Mouse (Mus musculus) midbrain, postnatal 0 days (tissue): ENCODE measurements around the gene Ptgis. TPM values are rescaled to one million over a fixed set of nuclear protein-coding genes. Genes with fewer than 3 reads are reported as not detected.

Experiments used
- ATAC-seq: fragments of 200-750 bp; cut with Nextera tagmentation; 2 replicates; pipeline ENCODE4 v1.8.0; 2017; ENCODE audit warnings: moderate number of reproducible peaks, mild to moderate bottlenecking, moderate TSS enrichment, moderate library complexity; ENCODE audit not compliant: low FRiP score
- DNase-seq: peaks from one replicate; pipeline ENCODE4 v3.0.0-alpha.2; 2015; ENCODE audit warnings: low spot score
- H3K27ac ChIP-seq: fragments of 300-500 bp; sonication (generic); 2 replicates; pipeline ENCODE4 v1.5.1; 2014; ENCODE audit warnings: low read depth, mild to moderate bottlenecking, low read length, mixed read lengths
- H3K27me3 ChIP-seq: fragments of 300-500 bp; sonication (generic); 2 replicates; pipeline ENCODE4 v1.6.1; 2014; ENCODE audit warnings: low read length, control low read depth, mixed read lengths; ENCODE audit not compliant: insufficient read depth
- H3K36me3 ChIP-seq: fragments of 300-500 bp; sonication (generic); 2 replicates; pipeline ENCODE4 v1.6.1; 2014; ENCODE audit warnings: low read length, control low read depth, mixed read lengths; ENCODE audit not compliant: insufficient read depth
- H3K4me1 ChIP-seq: fragments of 300-500 bp; sonication (generic); 2 replicates; pipeline ENCODE4 v1.6.1; 2014; ENCODE audit warnings: mild to moderate bottlenecking, control low read depth, antibody characterized with exemption, low read length, mixed read lengths; ENCODE audit not compliant: insufficient read depth
- H3K4me2 ChIP-seq: fragments of 300-500 bp; sonication (generic); 2 replicates; pipeline ENCODE4 v1.6.1; 2014; ENCODE audit warnings: low read depth, mild to moderate bottlenecking, low read length, mixed read lengths; ENCODE audit not compliant: poor library complexity, severe bottlenecking
- H3K4me3 ChIP-seq: fragments of 300-500 bp; sonication (generic); 2 replicates; pipeline ENCODE4 v1.5.1; 2014; ENCODE audit warnings: low read depth, mild to moderate bottlenecking, low read length, moderate library complexity
- H3K9ac ChIP-seq: fragments of 300-500 bp; sonication (generic); replicated peaks from 2 replicates; pipeline ENCODE4 v1.6.1; 2014; ENCODE audit warnings: mild to moderate bottlenecking, low read length, moderate library complexity, mixed read lengths; ENCODE audit not compliant: poor library complexity, severe bottlenecking
- H3K9me3 ChIP-seq: fragments of 300-500 bp; sonication (generic); 2 replicates; pipeline ENCODE4 v1.6.1; 2016; ENCODE audit warnings: low read length, control low read depth
- CTCF ChIP-seq: IDR thresholded peaks from 2 replicates; pipeline ENCODE4 v1.5.1; 2016; ENCODE audit warnings: antibody characterized with exemption, mild to moderate bottlenecking
- WGBS: fragments of 180-500 bp; shearing (Covaris S2); extraction: QIAGEN DNeasy Blood & Tissue Kit; methylation state at CpG from one replicate; pipeline ENCODE4 v1.1.7; 2014; 5-methylcytosine and 5-hydroxymethylcytosine counted together
- polyA plus RNA-seq: library from polyadenylated mRNA; unstranded; fragments of >200 nt; fragmentation: Nextera tagmentation; extraction: Ambion mirVana; gene quantifications from 2 replicates; pipeline ENCODE4 v1.2.1, GENCODE M21; 2015
- total RNA-seq: library from RNA; depleted of rRNA; stranded (reverse); fragments of >200 nt; gene quantifications from 2 replicates; pipeline ENCODE4 v1.2.3, GENCODE M21; 2014

Ptgis gene
- total and polyA plus RNA-seq, 2 experiments from 2014 or later: 3.9 to 6.1 TPM

DNA sequence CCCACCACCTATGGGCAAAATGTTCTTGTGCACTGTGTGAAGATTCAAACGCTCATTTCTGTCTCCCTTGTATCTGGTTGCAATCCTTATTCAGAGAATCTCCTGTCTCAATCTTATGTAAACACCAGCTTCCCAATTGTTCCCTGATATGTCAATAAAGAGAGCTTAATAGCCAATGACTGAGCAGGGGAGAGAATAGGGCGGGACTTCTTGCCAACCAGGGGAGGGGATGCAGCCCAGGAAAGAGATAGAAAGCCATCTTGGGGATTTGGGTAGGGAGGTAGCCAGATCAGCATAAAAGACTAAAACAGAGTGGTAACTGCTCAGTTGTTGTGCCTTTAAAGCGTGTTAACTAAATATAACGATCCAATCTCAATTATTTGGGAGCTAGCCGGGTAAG, 19.7 kb downstream of the Ptgis start:
- WGBS: 86% methylated on average over 5 of the region's 5 CpGs
- DNase-seq: no peak
- Histone ChIP-seq H3K4me2 (no peak overlapping the region), H3K36me3 (no peaks in the 10 kb centered on the region), H3K9ac (no peak overlapping the region), H3K27me3 (no peaks in the 10 kb centered on the region), H3K27ac (no peak overlapping the region), H3K9me3 (no peaks in the 10 kb centered on the region), H3K4me1 (no peaks in the 10 kb centered on the region), H3K4me3 (no peak overlapping the region)
- TF ChIP-seq CTCF: no peak
- ATAC-seq: no peak

DNA sequence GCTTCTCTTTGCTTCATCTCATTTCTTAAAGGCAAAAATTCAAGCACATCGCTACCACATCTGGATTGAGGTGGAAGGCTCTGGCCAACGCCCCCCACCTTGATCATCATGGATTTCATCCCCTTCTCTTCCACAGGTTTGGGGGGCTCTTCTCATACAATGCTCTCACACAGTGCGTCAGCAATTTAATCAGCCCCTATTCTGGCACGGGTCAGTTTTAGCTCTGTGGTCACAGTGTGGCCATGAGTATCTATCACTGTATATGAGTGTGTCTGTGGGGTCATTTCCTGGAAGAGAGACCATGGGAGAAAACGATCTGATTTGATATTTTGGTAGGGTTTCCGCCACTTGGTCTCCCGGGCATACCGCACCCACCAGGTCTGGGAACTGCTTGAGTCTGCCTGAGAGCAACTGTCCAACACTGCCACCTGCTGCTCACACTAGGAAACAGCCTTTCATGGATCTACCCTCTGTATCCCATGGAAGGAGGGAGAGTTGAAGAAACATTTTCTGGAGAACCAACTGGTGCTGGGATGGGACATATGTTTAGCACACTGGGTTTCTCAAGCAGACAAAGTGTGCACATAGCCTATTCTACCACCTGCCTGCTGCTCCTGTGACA, 21.1 kb downstream of the Ptgis start:
- no peak overlapping the region for H3K9ac ChIP-seq
- WGBS: 42% methylated on average over 8 of the region's 8 CpGs

GRCm38 (mm10) chr2:167213666-167214065, 26.7 kb downstream of the Ptgis start:
- no peak overlapping the region for H3K4me3 ChIP-seq
- no peak for TF ChIP-seq CTCF
- no peak for ATAC-seq

More for the DNA sequence above, 21.1 kb downstream of the Ptgis start:
- H3K4me3 ChIP-seq: no peak overlapping the region
- H3K27me3 ChIP-seq: no peaks in the 10 kb centered on the region
- DNase-seq (peak; percentile 91), ATAC-seq (peak; percentile 81)
- H3K36me3 ChIP-seq: no peaks in the 10 kb centered on the region
- H3K9me3 ChIP-seq: no peaks in the 10 kb centered on the region
- TF ChIP-seq CTCF: peak; percentile 98
- no peak overlapping the region for H3K4me2 ChIP-seq
- no peaks in the 10 kb centered on the region for H3K4me1 ChIP-seq
- no peak overlapping the region; the same call in 1 of the 2 replicates for H3K27ac ChIP-seq

DNA sequence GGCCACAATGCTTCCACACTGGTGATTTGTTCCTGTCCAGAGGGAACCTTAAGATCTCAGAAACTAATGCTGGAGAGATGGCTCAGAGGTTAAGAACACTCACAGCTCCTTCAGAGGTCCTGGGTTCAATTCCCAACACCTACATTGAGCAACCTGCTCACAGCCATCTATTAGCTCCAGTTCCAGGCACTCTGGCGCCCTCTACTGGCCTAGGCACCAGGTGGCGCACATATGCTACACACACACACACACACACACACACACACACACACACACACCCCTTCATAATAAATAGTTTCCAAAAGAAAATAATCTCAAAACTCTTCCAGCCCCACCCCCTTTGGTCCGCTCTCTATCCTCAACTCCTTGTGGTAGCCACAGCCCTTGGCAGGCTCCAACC, 27.3 kb downstream of the Ptgis start:
- Histone ChIP-seq H3K9ac (no peak overlapping the region), H3K4me2 (no peak overlapping the region), H3K36me3 (no peaks in the 10 kb centered on the region), H3K9me3 (no peaks in the 10 kb centered on the region), H3K4me3 (no peak overlapping the region), H3K27me3 (no peaks in the 10 kb centered on the region), H3K27ac (no peak overlapping the region), H3K4me1 (no peaks in the 10 kb centered on the region)
- ATAC-seq (no peak), DNase-seq (no peak)
- 89% methylated on average over 3 of the region's 3 CpGs for WGBS
- peak; percentile 52 for TF ChIP-seq CTCF

More at GRCm38 (mm10) chr2:167213666-167214065, 26.7 kb downstream of the Ptgis start:
- H3K27me3 ChIP-seq: no peaks in the 10 kb centered on the region
- H3K27ac ChIP-seq: no peak overlapping the region
- no peak for DNase-seq
- H3K9me3 ChIP-seq: no peaks in the 10 kb centered on the region
- no peak overlapping the region for H3K9ac ChIP-seq
- H3K4me1 ChIP-seq: no peaks in the 10 kb centered on the region
- WGBS: 95% methylated on average over 12 of the region's 12 CpGs
- H3K36me3 ChIP-seq: no peaks in the 10 kb centered on the region
- no peak overlapping the region for H3K4me2 ChIP-seq

DNA sequence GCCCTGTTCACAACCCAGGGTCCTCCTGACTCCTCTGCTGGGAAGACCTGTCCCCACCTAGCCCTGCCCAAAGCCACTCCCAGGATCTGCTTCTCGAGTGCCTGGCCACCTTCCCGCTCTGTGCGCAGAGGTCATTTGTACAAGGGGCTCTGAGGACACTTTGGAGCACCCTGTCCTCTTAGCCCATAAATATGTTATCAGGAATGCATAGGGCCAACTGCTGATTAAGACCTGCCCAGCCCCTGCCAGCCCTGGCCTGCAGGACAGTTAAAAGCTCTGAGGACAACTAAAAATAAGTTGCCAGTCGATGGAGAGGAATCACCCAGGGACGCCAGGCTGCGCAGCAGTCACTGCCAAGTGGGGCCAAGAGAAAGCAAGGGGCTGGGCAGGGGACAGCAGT, 27.9 kb downstream of the Ptgis start:
- no peak for TF ChIP-seq CTCF
- H3K4me3 ChIP-seq: no peak overlapping the region
- H3K4me1 ChIP-seq: no peaks in the 10 kb centered on the region
- ATAC-seq (no peak), DNase-seq (no peak)
- 95% methylated on average over 6 of the region's 6 CpGs for WGBS
- no peak overlapping the region for H3K27ac ChIP-seq
- H3K36me3 ChIP-seq: no peaks in the 10 kb centered on the region
- H3K9me3 ChIP-seq: no peaks in the 10 kb centered on the region
- no peak overlapping the region for H3K9ac ChIP-seq
- no peak overlapping the region for H3K4me2 ChIP-seq
- H3K27me3 ChIP-seq: no peaks in the 10 kb centered on the region

- ATAC-seq (no peak), DNase-seq (no peak)
- Histone ChIP-seq H3K4me1 (no peaks in the 10 kb centered on the region), H3K4me2 (no peak overlapping the region), H3K36me3 (no peaks in the 10 kb centered on the region), H3K4me3 (no peak overlapping the region), H3K9ac (no peak overlapping the region), H3K9me3 (no peaks in the 10 kb centered on the region), H3K27me3 (no peaks in the 10 kb centered on the region), H3K27ac (no peak overlapping the region)
- WGBS: 87% methylated on average over 3 of the region's 3 CpGs
- no peak for TF ChIP-seq CTCF
Observed at GRCm38 (mm10) chr2:167212089-167212488, 28.3 kb downstream of the Ptgis start.
